Mouse (Mus musculus): ENCODE data around the gene Acin1. TPM values are rescaled to one million over a fixed set of nuclear protein-coding genes. Genes with fewer than 3 reads are reported as not detected.

Acin1 gene
- polyA plus RNA-seq, 1 experiment, result 685 TPM

GRCm38 (mm10) chr14:54607226-54607625, 79.5 kb downstream of the Acin1 start:
- no peak for TF ChIP-seq GATA1 (IDR thresholded peaks at IDR 0.05; ENCODE audit: low read length)

GRCm38 (mm10) chr14:54605752-54606321, 80.9 kb downstream of the Acin1 start, which contains the start of gene 4931414P19Rik:
Gene 4931414P19Rik, minus strand, starts transcription at chr14:54605993.
- no peak for TF ChIP-seq GATA1 (IDR thresholded peaks at IDR 0.05; ENCODE audit: low read length)

GRCm38 (mm10) chr14:54603686-54604085, 83.0 kb downstream of the Acin1 start:
- no peak for TF ChIP-seq GATA1 (IDR thresholded peaks at IDR 0.05; ENCODE audit: low read length)

GRCm38 (mm10) chr14:54603038-54603654, 83.6 kb downstream of the Acin1 start:
- TF ChIP-seq GATA1 (IDR thresholded peaks at IDR 0.05; ENCODE audit: low read length), result no peak

GRCm38 (mm10) chr14:54602613-54603012, 84.1 kb downstream of the Acin1 start:
- no peak for TF ChIP-seq GATA1 (IDR thresholded peaks at IDR 0.05; ENCODE audit: low read length)

- no peak for TF ChIP-seq GATA1 (IDR thresholded peaks at IDR 0.05; ENCODE audit: low read length)
These were observed 85.1 kb downstream of the Acin1 start for GRCm38 (mm10) chr14:54601601-54602000.

- TF ChIP-seq GATA1 (IDR thresholded peaks at IDR 0.05; ENCODE audit: low read length), result no peak
These were observed 89.6 kb downstream of the Acin1 start for GRCm38 (mm10) chr14:54597084-54597483.

- no peak for TF ChIP-seq GATA1 (IDR thresholded peaks at IDR 0.05; ENCODE audit: low read length)
These were observed 91.9 kb downstream of the Acin1 start for GRCm38 (mm10) chr14:54594631-54595414.

- TF ChIP-seq GATA1 (IDR thresholded peaks at IDR 0.05; ENCODE audit: low read length), result no peak
These were observed 92.7 kb downstream of the Acin1 start for GRCm38 (mm10) chr14:54594055-54594454.

GRCm38 (mm10) chr14:54592319-54592934, 94.3 kb downstream of the Acin1 start:
- TF ChIP-seq GATA1 (IDR thresholded peaks at IDR 0.05; ENCODE audit: low read length), result no peak

Other genes with a start within 250 kb of the Acin1 start
- 345 and 440 TPM in 2 replicates for gene Lrp10, start 222.8 kb downstream of the Acin1 start, polyA plus RNA-seq (2012)
- 0.31 and 0.32 TPM in 2 replicates for gene Rem2, start 210.8 kb downstream of the Acin1 start, polyA plus RNA-seq (2012)
- 166 and 236 TPM in 2 replicates for gene Prmt5, start 169.4 kb downstream of the Acin1 start, polyA plus RNA-seq (2012)
- gene Haus4, start 132.3 kb downstream of the Acin1 start, polyA plus RNA-seq (2012), result 37.7 and 58.3 TPM in 2 replicates
- gene Ajuba, start 109.4 kb downstream of the Acin1 start, polyA plus RNA-seq (2012), result 0.08 and 0.12 TPM in 2 replicates
- gene 4931414P19Rik, start 80.9 kb downstream of the Acin1 start, polyA plus RNA-seq (2012), result 19.6 and 20.0 TPM in 2 replicates
- 193 and 266 TPM in 2 replicates for gene Psmb5, start 68.9 kb downstream of the Acin1 start, polyA plus RNA-seq (2012)
- gene Psmb11, start 65.5 kb downstream of the Acin1 start, polyA plus RNA-seq (2012), result not detected in 2 replicates
- not detected in 2 replicates for gene Gm17606, start 46.0 kb downstream of the Acin1 start, polyA plus RNA-seq (2012)
- gene Cdh24, start 45.6 kb downstream of the Acin1 start, polyA plus RNA-seq (2012), result 2.3 and 2.8 TPM in 2 replicates
- gene 1700123O20Rik, start 715 bp downstream of the Acin1 start, polyA plus RNA-seq (2012), result 6.6 and 9.8 TPM in 2 replicates
- gene Gm29776, start 11.9 kb upstream of the Acin1 start, polyA plus RNA-seq (2012), result not detected in 2 replicates
- gene Cebpe, start 25.2 kb upstream of the Acin1 start, polyA plus RNA-seq (2012), result not detected in 2 replicates
- gene Slc7a8, start 95.0 kb upstream of the Acin1 start, polyA plus RNA-seq (2012), result 79.2 and 81.1 TPM in 2 replicates
- not detected in 2 replicates for gene Rnf212b, start 127.2 kb upstream of the Acin1 start, polyA plus RNA-seq (2012)
- 1.5 and 1.6 TPM in 2 replicates for gene Homez, start 184.0 kb upstream of the Acin1 start, polyA plus RNA-seq (2012)
- 1.3 and 2.3 TPM in 2 replicates for gene Ppp1r3e, start 190.6 kb upstream of the Acin1 start, polyA plus RNA-seq (2012)
- 41.2 and 42.5 TPM in 2 replicates for gene Bcl2l2, start 196.4 kb upstream of the Acin1 start, polyA plus RNA-seq (2012)
- gene Gm20521, start 196.5 kb upstream of the Acin1 start, polyA plus RNA-seq (2012), result 5.5 and 10.3 TPM in 2 replicates
- 412 and 528 TPM in 2 replicates for gene Pabpn1, start 205.6 kb upstream of the Acin1 start, polyA plus RNA-seq (2012)
- not detected in 2 replicates for gene Slc22a17, start 226.2 kb upstream of the Acin1 start, polyA plus RNA-seq (2012)
- 0.04 TPM in 1 of 2 replicates, not detected in the other for gene Efs, start 239.2 kb upstream of the Acin1 start, polyA plus RNA-seq (2012)
- not detected in 2 replicates for gene Il25, start 245.8 kb upstream of the Acin1 start, polyA plus RNA-seq (2012)
- not detected in 2 replicates for gene Cmtm5, start 249.3 kb upstream of the Acin1 start, polyA plus RNA-seq (2012)

Measured in G1E-ER4 (cell line).